ENCODE assay signal across 21 mouse cellular contexts in the genomic region with DNA sequence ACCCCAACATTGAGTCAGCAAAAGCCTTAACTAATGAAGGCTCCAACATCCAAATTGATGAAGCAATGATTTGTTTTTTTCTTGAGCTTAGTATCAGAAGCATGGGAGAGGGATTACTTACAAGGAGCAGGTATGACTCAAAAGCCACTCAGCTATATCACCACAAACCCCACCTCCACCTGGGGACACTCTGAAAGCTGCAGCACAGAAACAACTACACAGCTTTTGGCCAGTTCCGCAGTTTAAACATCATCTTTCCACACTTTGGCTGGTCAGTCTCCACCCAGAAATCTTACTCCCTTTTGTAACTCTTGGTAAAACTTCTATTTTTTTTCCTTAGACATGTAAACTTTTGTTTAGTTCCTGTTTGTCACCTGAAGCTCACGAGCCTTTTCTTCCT. TPM values are rescaled to one million over a fixed set of nuclear protein-coding genes. Genes with fewer than 3 reads are reported as not detected.
"Had no signal": no experiment of that assay in that cellular context is flagged by ENCODE, and none has a peak within 500 bp of the region (broad histone marks: within the 10 kb centered on the region; RNA-seq: fewer than 3 reads in every experiment).

No protein-coding gene starts in this region.

- ATAC-seq: midbrain, embryonic 13.5 days; midbrain, embryonic 15.5 days had no signal

- H3K27ac ChIP-seq: liver, embryonic 14.5 days; midbrain, embryonic 13.5 days; midbrain, embryonic 15.5 days; neural tube, embryonic 12.5 days; stomach, embryonic 15.5 days had no signal

- DNase-seq: lung, postnatal 4 days; right cerebral cortex, postnatal 14 days; thymus, adult 18-20 months; thymus, postnatal 14 days; thymus, postnatal 36 days had no signal

- H3K9me3 ChIP-seq: megakaryocyte, embryonic 14.5 days; midbrain, embryonic 13.5 days; midbrain, embryonic 15.5 days; neural tube, embryonic 12.5 days; stomach, embryonic 15.5 days had no signal

- H3K4me3 ChIP-seq: megakaryocyte, embryonic 14.5 days; midbrain, embryonic 13.5 days; midbrain, embryonic 15.5 days; neural tube, embryonic 12.5 days; stomach, embryonic 15.5 days had no signal

- H3K36me3 ChIP-seq: midbrain, embryonic 13.5 days; midbrain, embryonic 15.5 days; neural tube, embryonic 12.5 days; stomach, embryonic 15.5 days had no signal

- H3K4me2 ChIP-seq: lung, embryonic 14.5 days; midbrain, embryonic 11.5 days; midbrain, embryonic 13.5 days; midbrain, embryonic 15.5 days; neural tube, embryonic 12.5 days; stomach, embryonic 15.5 days had no signal

- H3K4me1 ChIP-seq: megakaryocyte, embryonic 14.5 days; midbrain, embryonic 13.5 days; midbrain, embryonic 15.5 days; neural tube, embryonic 12.5 days had no signal

- H3K27me3 ChIP-seq: megakaryocyte, embryonic 14.5 days; midbrain, embryonic 13.5 days; midbrain, embryonic 15.5 days; neural tube, embryonic 12.5 days; stomach, embryonic 15.5 days had no signal

- H3K9ac ChIP-seq: liver, embryonic 14.5 days; lung, embryonic 14.5 days; midbrain, embryonic 13.5 days; midbrain, embryonic 15.5 days; neural tube, embryonic 12.5 days; stomach, embryonic 15.5 days had no signal

RNA-seq across cellular contexts. Expression of gene Lgsn, which starts 32.6 kb away (rescaled TPM):
- total RNA-seq: midbrain, postnatal 0 days; monocyte, adult 5-6 weeks; neutrophil, adult 5-6 weeks had no signal
- polyA plus RNA-seq: liver, embryonic 14.5 days; liver, embryonic 16.5 days; lung, embryonic 14.5 days; lung, embryonic 16.5 days; midbrain, embryonic 11.5 days; midbrain, embryonic 13.5 days; midbrain, embryonic 15.5 days; midbrain, postnatal 0 days; neural tube, embryonic 12.5 days; neural tube, embryonic 14.5 days; spleen, adult 2 months; stomach, embryonic 15.5 days; thymus, postnatal 0 days had no signal
